Mouse (Mus musculus): Measurements from ENCODE around the gene Rhox3h. TPM values are rescaled to one million over a fixed set of nuclear protein-coding genes. Genes with fewer than 3 reads are reported as not detected.
"Not testable (repeated sequence)": the region's sequence is repeated elsewhere in the genome, so short reads cannot be mapped to it uniquely, and the experiment has no call there.

The Rhox3h gene
- not detected for total RNA-seq (2021)

DNA sequence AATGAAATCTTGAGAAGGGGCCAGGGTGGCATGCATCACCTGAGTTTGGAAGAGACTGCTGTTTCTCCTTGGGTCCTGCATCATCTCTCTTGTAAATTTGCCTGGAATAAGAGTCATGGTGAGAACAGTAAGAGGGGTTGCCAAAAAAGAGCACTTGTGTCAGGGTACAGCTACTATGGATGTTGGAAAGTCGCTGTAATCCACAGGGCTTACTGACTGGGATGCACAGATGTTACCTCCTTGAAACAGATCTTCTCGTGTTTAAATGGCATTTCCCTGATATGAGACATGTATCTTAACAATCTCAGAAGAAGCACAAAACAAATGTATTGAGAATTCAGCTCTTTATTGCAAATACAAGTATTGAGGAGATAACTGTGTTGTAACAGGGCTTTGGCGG is at the start of gene Rhox3h:
TSS of gene Rhox3h (minus strand) at position 101 of the 400 bp plus-strand sequence.
- not testable (repeated sequence) for DNase-seq

DNA sequence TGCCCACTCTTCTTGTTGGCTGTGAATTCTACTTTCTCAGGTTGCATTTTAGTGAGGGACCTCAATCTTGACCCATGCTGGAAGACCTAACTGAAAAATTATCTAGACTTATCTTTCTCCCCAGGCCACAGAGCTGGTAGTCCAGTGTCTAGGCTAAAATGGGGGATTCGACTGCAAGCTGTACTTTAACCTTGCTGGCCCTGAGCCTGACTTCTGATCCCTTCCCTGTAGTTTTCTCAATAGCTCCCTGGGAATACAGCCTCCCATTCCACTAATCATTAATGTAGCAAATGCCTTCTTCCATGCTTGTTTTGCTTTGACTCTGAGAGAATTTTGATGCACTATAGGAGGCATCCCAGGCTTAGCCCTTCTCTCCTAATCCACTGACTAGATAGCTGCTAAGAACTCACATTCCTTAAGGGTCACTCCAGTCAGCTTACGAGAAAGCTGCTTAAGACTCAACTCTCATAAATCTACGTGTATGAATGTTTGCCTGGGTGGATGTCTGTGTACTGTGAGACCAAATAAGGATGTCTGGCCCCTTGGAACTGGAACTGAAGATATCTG is 33.3 kb upstream of the Rhox3h start:
- no peak for DNase-seq

DNA sequence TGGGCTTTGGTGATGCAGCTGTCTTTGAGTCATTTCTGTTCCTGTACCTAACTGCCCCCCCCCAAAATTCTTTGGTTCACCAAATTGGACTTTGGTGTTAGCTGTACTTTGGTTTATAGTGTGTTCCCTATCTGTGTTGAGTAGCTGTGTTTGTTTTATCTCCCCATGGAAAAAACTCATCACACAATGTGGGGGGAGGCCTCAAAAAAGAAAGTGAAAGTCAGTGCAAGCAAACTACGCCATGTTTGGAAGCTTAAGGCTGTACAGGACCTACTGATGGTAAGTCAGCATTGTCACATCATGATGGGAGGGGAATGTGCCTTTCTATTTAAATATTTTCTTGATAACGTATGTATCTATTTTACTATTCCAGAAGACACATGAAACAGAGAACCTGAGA is 23.7 kb upstream of the Rhox3h start:
- no peak for DNase-seq

DNA sequence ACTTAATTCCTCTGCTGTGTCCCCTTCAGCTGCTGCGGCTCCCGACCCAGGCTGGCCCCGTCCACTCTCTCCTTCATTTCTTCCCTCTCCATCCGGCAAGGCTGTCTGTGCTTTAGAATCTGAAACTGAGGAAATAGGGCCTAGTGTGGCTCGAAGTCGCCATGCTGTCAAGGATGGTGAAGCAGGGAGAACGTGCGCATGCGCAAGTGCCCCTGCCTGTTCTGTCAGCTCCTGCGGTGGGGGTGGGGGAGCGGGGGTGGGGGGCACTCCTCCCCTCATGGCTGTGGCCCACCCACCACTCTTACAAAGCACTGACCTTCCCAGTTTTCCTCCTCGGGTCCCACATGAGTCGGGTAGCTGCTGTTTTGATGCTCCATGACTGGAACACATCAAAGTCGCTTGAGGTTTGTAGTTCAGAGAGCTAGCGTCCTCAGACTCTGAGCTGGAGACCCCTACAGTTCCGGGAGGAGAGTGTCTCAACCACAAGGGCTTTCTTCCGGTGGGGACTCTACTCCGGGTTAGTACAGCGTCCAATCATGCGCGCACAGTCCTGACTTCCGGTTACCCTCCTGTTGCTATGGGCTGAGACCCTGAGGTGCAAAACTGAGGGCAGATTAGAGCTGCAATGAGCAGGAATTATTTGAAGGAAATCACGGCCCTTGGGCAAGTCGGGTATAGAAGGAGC is 14.6 kb upstream of the Rhox3h start:
- DNase-seq = no peak

DNA sequence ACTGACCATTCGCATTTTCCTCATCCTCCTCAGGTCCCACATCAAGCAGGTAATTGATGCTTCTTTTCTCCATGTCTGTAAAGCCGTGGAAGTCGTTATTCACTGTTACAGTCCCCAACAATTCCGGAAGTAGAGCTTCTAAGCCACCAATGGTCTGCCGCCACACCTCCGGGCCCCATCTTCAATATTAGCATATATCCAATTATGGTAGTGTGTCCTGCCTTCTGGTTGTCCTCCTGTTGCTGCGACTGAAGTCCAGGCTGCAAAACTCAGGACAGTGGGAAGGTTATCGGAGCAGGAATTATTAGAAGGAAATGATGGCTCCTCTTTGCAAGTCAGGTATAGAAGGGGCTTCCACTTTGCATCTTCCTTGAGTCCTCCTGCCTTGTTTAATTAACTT is 4.6 kb upstream of the Rhox3h start, which contains the start of gene Rhox2h:
TSS of gene Rhox2h (minus strand) at position 101 of the 400 bp plus-strand sequence.
- not testable (repeated sequence) for DNase-seq

DNA sequence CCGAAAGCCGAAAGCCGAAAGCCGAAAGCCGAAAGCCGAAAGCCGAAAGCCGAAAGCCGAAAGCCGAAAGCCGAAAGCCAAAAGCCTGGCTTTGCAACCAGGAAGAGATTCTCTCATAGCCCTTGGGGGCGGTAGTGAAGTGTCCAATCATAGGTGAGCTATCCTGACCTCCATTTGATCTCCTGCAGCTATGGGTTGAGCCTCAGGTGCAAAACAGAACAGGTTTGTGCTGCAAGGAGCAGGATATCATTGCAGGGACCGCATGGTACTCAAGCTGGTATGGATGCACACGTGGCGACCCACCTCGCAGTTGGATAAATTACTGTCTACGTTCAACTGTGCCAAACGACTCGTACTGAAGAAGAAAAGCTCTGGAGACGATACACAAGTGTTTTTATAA is 17.3 kb downstream of the Rhox3h start, which contains the start of gene Rhox4g:
TSS of gene Rhox4g (minus strand) at position 101 of the 400 bp plus-strand sequence.
- not testable (repeated sequence) for DNase-seq

DNA sequence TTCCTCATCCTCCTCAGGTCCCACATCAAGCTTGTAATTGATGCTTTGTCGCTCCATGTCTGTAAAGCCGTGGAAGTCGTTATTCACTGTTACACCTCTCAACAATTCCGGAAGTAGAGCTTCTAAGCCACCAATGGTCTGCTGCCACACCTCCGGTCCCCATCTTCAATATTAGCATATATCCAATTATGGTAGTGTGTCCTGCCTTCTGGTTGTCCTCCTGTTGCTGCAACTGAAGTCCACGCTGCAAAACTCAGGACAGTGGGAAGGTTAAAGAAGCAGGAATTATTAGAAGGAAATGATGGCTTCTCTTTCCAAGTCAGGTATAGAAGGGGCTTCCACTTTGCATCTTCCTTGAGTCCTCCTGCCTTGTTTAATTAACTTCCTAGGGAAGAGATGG is 25.2 kb downstream of the Rhox3h start, which contains the start of gene Rhox2g:
TSS of gene Rhox2g (minus strand) at position 101 of the 400 bp plus-strand sequence.
- DNase-seq = not testable (repeated sequence)

DNA sequence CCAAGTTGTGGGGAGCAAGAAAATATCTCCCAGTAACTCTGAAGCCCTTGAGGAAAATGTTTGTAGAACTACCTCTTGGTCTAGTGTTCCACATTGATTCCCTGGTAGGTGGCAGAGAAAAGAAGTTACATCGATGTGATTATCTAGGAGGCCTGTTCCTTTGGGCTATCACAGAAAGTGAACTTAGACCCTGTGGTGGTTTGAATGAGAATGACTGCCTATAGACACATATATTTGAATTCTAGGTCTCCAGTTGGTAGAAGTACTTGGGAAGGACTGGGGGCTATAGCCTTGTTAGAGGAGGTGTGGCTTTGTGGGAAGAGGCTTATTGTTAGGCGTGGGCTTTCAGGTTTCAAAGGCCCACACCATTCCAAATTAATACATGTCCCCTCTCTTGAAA is 40.1 kb downstream of the Rhox3h start, which contains the start of gene Rhox3g:
TSS of gene Rhox3g (minus strand) at position 101 of the 400 bp plus-strand sequence.
- not testable (repeated sequence) for DNase-seq

Other genes with a start within 250 kb of the Rhox3h start
- not detected for gene Rhox4b, start 236.3 kb downstream of the Rhox3h start, total RNA-seq (2021)
- not detected for gene Rhox2c, start 215.1 kb downstream of the Rhox3h start, total RNA-seq (2021)
- not detected for gene Rhox3c, start 210.2 kb downstream of the Rhox3h start, total RNA-seq (2021)
- gene Rhox4c, start 188.4 kb downstream of the Rhox3h start, total RNA-seq (2021) = not detected
- not detected for gene Rhox2d, start 175.3 kb downstream of the Rhox3h start, total RNA-seq (2021)
- gene Rhox4d, start 154.4 kb downstream of the Rhox3h start, total RNA-seq (2021) = not detected
- gene Rhox2e, start 138.3 kb downstream of the Rhox3h start, total RNA-seq (2021) = not detected
- not detected for gene Rhox3e, start 126.7 kb downstream of the Rhox3h start, total RNA-seq (2021)
- gene Rhox4e, start 111.4 kb downstream of the Rhox3h start, total RNA-seq (2021) = not detected
- not detected for gene Rhox2f, start 97.4 kb downstream of the Rhox3h start, total RNA-seq (2021)
- not detected for gene Rhox3f, start 87.8 kb downstream of the Rhox3h start, total RNA-seq (2021)
- gene Rhox4f, start 61.1 kb downstream of the Rhox3h start, total RNA-seq (2021) = not detected
- gene Rhox3g, start 40.2 kb downstream of the Rhox3h start, total RNA-seq (2021) = not detected
- gene Rhox2g, start 25.3 kb downstream of the Rhox3h start, total RNA-seq (2021) = not detected
- gene Rhox4g, start 17.4 kb downstream of the Rhox3h start, total RNA-seq (2021) = not detected
- not detected for gene Rhox2h, start 4.5 kb upstream of the Rhox3h start, total RNA-seq (2021)
- gene Rhox5, start 136.1 kb upstream of the Rhox3h start, total RNA-seq (2021) = 1 to 10 TPM; 3.2 to 7.1 TPM
- not detected for gene Rhox6, start 158.1 kb upstream of the Rhox3h start, total RNA-seq (2021)
- not detected for gene Rhox7a, start 162.9 kb upstream of the Rhox3h start, total RNA-seq (2021)
- gene Rhox8, start 210.2 kb upstream of the Rhox3h start, total RNA-seq (2021) = not detected
- gene Rhox7b, start 228.5 kb upstream of the Rhox3h start, total RNA-seq (2021) = not detected
- gene Rhox9, start 233.0 kb upstream of the Rhox3h start, total RNA-seq (2021) = not detected

All from heart, postnatal 4 days (tissue).